Mouse (Mus musculus): ENCODE results near the gene Pirt. TPM values are rescaled to one million over a fixed set of nuclear protein-coding genes. Genes with fewer than 3 reads are reported as not detected.

The Pirt gene
- 0.86 and 1.4 TPM in 2 replicates for polyA plus RNA-seq (2016; fragmentation: Nextera tagmentation; extraction: Ambion mirVana)

GRCm38 (mm10) chr11:66911811-66912210, at the start of gene Pirt:
Gene Pirt, plus strand, starts transcription at chr11:66911981.
- WGBS, result 50% methylated on average over 10 of the region's 10 CpGs
- H3K27me3 ChIP-seq (ENCODE audit: insufficient read depth, poor library complexity, severe bottlenecking), result peaks cover 14% of the 10 kb centered on the region; the same call in 1 of the 2 replicates
- H3K36me3 ChIP-seq, result no peaks in the 10 kb centered on the region
- peaks cover 4% of the 10 kb centered on the region; the same call in 1 of the 2 replicates for H3K4me1 ChIP-seq (replicated peaks)
- DNase-seq (ENCODE audit: low spot score), result no peak
- no peaks in the 10 kb centered on the region for H3K9me3 ChIP-seq
- no peak within 1 kb of the TSS for H3K4me3 ChIP-seq
- 0 out of 2 replicates have a peak within 1 kb of the TSS, but pooled peaks have one; percentile 17 for H3K27ac ChIP-seq

GRCm38 (mm10) chr11:66871701-66872100, 40.1 kb upstream of the Pirt start:
- Histone ChIP-seq H3K9me3 (no peaks in the 10 kb centered on the region), H3K4me1 (replicated peaks) (peaks cover 5% of the 10 kb centered on the region; the same call in 1 of the 2 replicates), H3K4me3 (no peak overlapping the region), H3K27me3 (ENCODE audit: insufficient read depth, poor library complexity, severe bottlenecking) (no peaks in the 10 kb centered on the region), H3K27ac (no peak overlapping the region), H3K36me3 (no peaks in the 10 kb centered on the region)
- WGBS, result 11% methylated on average over 5 of the region's 5 CpGs
- DNase-seq (ENCODE audit: low spot score), result peak; percentile 11

GRCm38 (mm10) chr11:66872773-66873470, 38.9 kb upstream of the Pirt start:
- H3K27ac ChIP-seq, result no peak overlapping the region
- no peaks in the 10 kb centered on the region for H3K36me3 ChIP-seq
- no peak overlapping the region for H3K4me3 ChIP-seq
- no peak for DNase-seq (ENCODE audit: low spot score)
- 76% methylated on average over 3 of the region's 3 CpGs for WGBS
- no peaks in the 10 kb centered on the region for H3K27me3 ChIP-seq (ENCODE audit: insufficient read depth, poor library complexity, severe bottlenecking)
- H3K4me1 ChIP-seq (replicated peaks), result peaks cover 5% of the 10 kb centered on the region; the same call in 1 of the 2 replicates
- no peaks in the 10 kb centered on the region for H3K9me3 ChIP-seq

- Histone ChIP-seq H3K4me3 (no peak overlapping the region), H3K36me3 (no peaks in the 10 kb centered on the region), H3K27ac (no peak overlapping the region), H3K27me3 (ENCODE audit: insufficient read depth, poor library complexity, severe bottlenecking) (no peaks in the 10 kb centered on the region), H3K9me3 (no peaks in the 10 kb centered on the region), H3K4me1 (replicated peaks) (no peaks in the 10 kb centered on the region)
- WGBS, result 78% methylated on average over 2 of the region's 2 CpGs
- DNase-seq (ENCODE audit: low spot score), result no peak
Observed at GRCm38 (mm10) chr11:66881291-66881690, 30.5 kb upstream of the Pirt start.

GRCm38 (mm10) chr11:66882224-66883040, 29.3 kb upstream of the Pirt start:
- 78% methylated on average over 7 of the region's 7 CpGs for WGBS
- DNase-seq (ENCODE audit: low spot score), result no peak

GRCm38 (mm10) chr11:66892536-66892935, 19.2 kb upstream of the Pirt start:
- WGBS, result 84% methylated on average over 3 of the region's 3 CpGs

More at GRCm38 (mm10) chr11:66882224-66883040, 29.3 kb upstream of the Pirt start:
- H3K9me3 ChIP-seq, result no peaks in the 10 kb centered on the region
- H3K4me3 ChIP-seq, result no peak overlapping the region
- no peaks in the 10 kb centered on the region for H3K36me3 ChIP-seq
- no peaks in the 10 kb centered on the region for H3K27me3 ChIP-seq (ENCODE audit: insufficient read depth, poor library complexity, severe bottlenecking)
- H3K27ac ChIP-seq, result no peak overlapping the region
- no peaks in the 10 kb centered on the region for H3K4me1 ChIP-seq (replicated peaks)

GRCm38 (mm10) chr11:66898747-66899146, 13.0 kb upstream of the Pirt start:
- H3K4me3 ChIP-seq, result no peak overlapping the region
- H3K27ac ChIP-seq, result no peak overlapping the region
- no peaks in the 10 kb centered on the region for H3K4me1 ChIP-seq (replicated peaks)
- H3K36me3 ChIP-seq, result no peaks in the 10 kb centered on the region
- DNase-seq (ENCODE audit: low spot score), result no peak
- 83% methylated on average over 2 of the region's 2 CpGs for WGBS
- H3K27me3 ChIP-seq (ENCODE audit: insufficient read depth, poor library complexity, severe bottlenecking), result no peaks in the 10 kb centered on the region
- no peaks in the 10 kb centered on the region for H3K9me3 ChIP-seq

More at GRCm38 (mm10) chr11:66892536-66892935, 19.2 kb upstream of the Pirt start:
- Histone ChIP-seq H3K36me3 (no peaks in the 10 kb centered on the region), H3K4me3 (no peak overlapping the region), H3K9me3 (no peaks in the 10 kb centered on the region), H3K4me1 (replicated peaks) (peaks cover 5% of the 10 kb centered on the region; the same call in 1 of the 2 replicates), H3K27ac (peak overlapping the region; percentile 47; the same call in 1 of the 2 replicates), H3K27me3 (ENCODE audit: insufficient read depth, poor library complexity, severe bottlenecking) (no peaks in the 10 kb centered on the region)
- no peak for DNase-seq (ENCODE audit: low spot score)

GRCm38 (mm10) chr11:66899426-66899825, 12.4 kb upstream of the Pirt start:
- Histone ChIP-seq H3K9me3 (no peaks in the 10 kb centered on the region), H3K4me3 (no peak overlapping the region), H3K27ac (no peak overlapping the region), H3K36me3 (no peaks in the 10 kb centered on the region), H3K27me3 (ENCODE audit: insufficient read depth, poor library complexity, severe bottlenecking) (0 out of 2 replicates have a peak, but pooled peaks cover 3% of the 10 kb centered on the region), H3K4me1 (replicated peaks) (no peaks in the 10 kb centered on the region)
- WGBS, result 23% methylated on average over 7 of the region's 7 CpGs
- peak; percentile 74 for DNase-seq (ENCODE audit: low spot score)

- DNase-seq (ENCODE audit: low spot score), result no peak
- Histone ChIP-seq H3K4me3 (no peak overlapping the region), H3K9me3 (no peaks in the 10 kb centered on the region), H3K36me3 (no peaks in the 10 kb centered on the region), H3K4me1 (replicated peaks) (peaks cover 11% of the 10 kb centered on the region; the same call in 1 of the 2 replicates), H3K27ac (no peak overlapping the region), H3K27me3 (ENCODE audit: insufficient read depth, poor library complexity, severe bottlenecking) (0 out of 2 replicates have a peak, but pooled peaks cover 8% of the 10 kb centered on the region)
- 91% methylated on average over 7 of the region's 7 CpGs for WGBS
Observed at GRCm38 (mm10) chr11:66902801-66903200, 9.0 kb upstream of the Pirt start.

GRCm38 (mm10) chr11:66905617-66906384, 6.0 kb upstream of the Pirt start:
- Histone ChIP-seq H3K4me1 (replicated peaks) (peaks cover 11% of the 10 kb centered on the region; the same call in 1 of the 2 replicates), H3K9me3 (no peaks in the 10 kb centered on the region), H3K4me3 (peak overlapping the region; percentile 14; the same call in 1 of the 2 replicates), H3K27me3 (ENCODE audit: insufficient read depth, poor library complexity, severe bottlenecking) (0 out of 2 replicates have a peak, but pooled peaks cover 8% of the 10 kb centered on the region), H3K36me3 (no peaks in the 10 kb centered on the region), H3K27ac (peak overlapping the region; percentile 79)
- peak; percentile 81 for DNase-seq (ENCODE audit: low spot score)
- 14% methylated on average over 21 of the region's 21 CpGs for WGBS

GRCm38 (mm10) chr11:66912531-66913458, 1.0 kb downstream of the Pirt start:
- H3K36me3 ChIP-seq, result no peaks in the 10 kb centered on the region
- no peaks in the 10 kb centered on the region for H3K9me3 ChIP-seq
- no peak for DNase-seq (ENCODE audit: low spot score)
- peaks cover 14% of the 10 kb centered on the region; the same call in 1 of the 2 replicates for H3K27me3 ChIP-seq (ENCODE audit: insufficient read depth, poor library complexity, severe bottlenecking)
- WGBS, result 59% methylated on average over 17 of the region's 17 CpGs
- H3K27ac ChIP-seq, result 0 out of 2 replicates have a peak overlapping the region, but pooled peaks have one; percentile 1
- H3K4me1 ChIP-seq (replicated peaks), result peaks cover 4% of the 10 kb centered on the region; the same call in 1 of the 2 replicates
- H3K4me3 ChIP-seq, result no peak overlapping the region

Data from hindbrain, embryonic 10.5 days (tissue).